Mouse (Mus musculus) liver, adult 2 months (tissue): ENCODE measurements at regions not wholly inside any gene's neighbourhood (a gene's known extent, or its start where the extent isn't known, plus 50 kb on each side); places are given as distances from the start of the nearest gene placed in this dataset.

ENCODE experiments used
- CTCF ChIP-seq: fragments of 200-500 bp; IDR thresholded peaks from 2 replicates; pipeline ENCODE4 v1.5.1; 2011; ENCODE audit warnings: low read depth, low read length, control low read depth
- POLR2A ChIP-seq: fragments of 200-500 bp; IDR thresholded peaks from 2 replicates; pipeline ENCODE4 v1.6.1; 2011; ENCODE audit warnings: low read length, control low read depth; ENCODE audit not compliant: insufficient read depth; ENCODE audit errors: extremely low read depth

- TF ChIP-seq POLR2A (no peak), CTCF (no peak)
Measured at GRCm38 (mm10) chr1:184546140-184546661, 186.2 kb downstream of the Hlx start.
